Mouse (Mus musculus) midbrain, embryonic 11.5 days (tissue): ENCODE data around the gene Smad9. TPM values are rescaled to one million over a fixed set of nuclear protein-coding genes. Genes with fewer than 3 reads are reported as not detected.
"Not testable (repeated sequence)": the region's sequence is repeated elsewhere in the genome, so short reads cannot be mapped to it uniquely, and the experiment has no call there.

Experiments
- ATAC-seq: fragments of 200-750 bp; cut with Nextera tagmentation; 2 replicates; pipeline ENCODE4 v1.8.0; 2017; ENCODE audit warnings: moderate TSS enrichment, moderate library complexity; ENCODE audit not compliant: low FRiP score
- DNase-seq: peaks from one replicate; pipeline ENCODE4 v3.0.0; 2015; ENCODE audit warnings: low spot score; ENCODE audit errors: missing footprints
- H3K27ac ChIP-seq: fragments of 300-500 bp; sonication (generic); 2 replicates; pipeline ENCODE4 v1.5.1; 2014; ENCODE audit warnings: low read depth, low read length
- H3K27me3 ChIP-seq: fragments of 300-500 bp; sonication (generic); 2 replicates; pipeline ENCODE4 v1.6.1; 2014; ENCODE audit warnings: mild to moderate bottlenecking, low read length, moderate library complexity, mixed read lengths; ENCODE audit not compliant: control insufficient read depth, insufficient read depth
- H3K36me3 ChIP-seq: fragments of 300-500 bp; sonication (generic); 2 replicates; pipeline ENCODE4 v1.6.1; 2014; ENCODE audit warnings: mild to moderate bottlenecking, low read length, moderate library complexity, mixed read lengths; ENCODE audit not compliant: control insufficient read depth, insufficient read depth
- H3K4me1 ChIP-seq: fragments of 300-500 bp; sonication (generic); 2 replicates; pipeline ENCODE4 v1.6.1; 2014; ENCODE audit warnings: low read length; ENCODE audit not compliant: control insufficient read depth, insufficient read depth
- H3K4me2 ChIP-seq: fragments of 300-500 bp; sonication (generic); 2 replicates; pipeline ENCODE4 v1.6.1; 2014; ENCODE audit warnings: mild to moderate bottlenecking, moderate library complexity
- H3K4me3 ChIP-seq: fragments of 300-500 bp; sonication (generic); 2 replicates; pipeline ENCODE4 v1.5.1; 2014; ENCODE audit warnings: low read depth, low read length
- H3K9ac ChIP-seq: fragments of 300-500 bp; sonication (generic); 2 replicates; pipeline ENCODE4 v1.6.1; 2014; ENCODE audit warnings: low read length
- H3K9me3 ChIP-seq: fragments of 300-500 bp; sonication (generic); 2 replicates; pipeline ENCODE4 v1.6.1; 2016; ENCODE audit warnings: low read length; ENCODE audit not compliant: control insufficient read depth
- WGBS: fragments of 180-500 bp; shearing (Covaris S2); extraction: QIAGEN DNeasy Blood & Tissue Kit; methylation state at CpG from one replicate; pipeline ENCODE4 v1.1.7; 2014; 5-methylcytosine and 5-hydroxymethylcytosine counted together
- polyA plus RNA-seq: library from polyadenylated mRNA; unstranded; fragments of >200 nt; fragmentation: Nextera tagmentation; extraction: Ambion mirVana; gene quantifications from 2 replicates; pipeline ENCODE4 v1.2.1, GENCODE M21; 2014

Smad9 gene
- polyA plus RNA-seq, 1 experiment from 2014 or later: 0.27 TPM

- H3K27ac ChIP-seq: no peak overlapping the region
- 60% methylated on average over 5 of the region's 5 CpGs for WGBS
Observed at GRCm38 (mm10) chr3:54745799-54746198, 9.6 kb upstream of the Smad9 start.

GRCm38 (mm10) chr3:54753411-54753810 lies 2.0 kb upstream of the Smad9 start:
- DNase-seq (no peak), ATAC-seq (no peak)
- Histone ChIP-seq H3K27me3 (peaks cover 4% of the 10 kb centered on the region), H3K9me3 (no peaks in the 10 kb centered on the region), H3K36me3 (peaks cover 14% of the 10 kb centered on the region), H3K4me1 (peaks cover 10% of the 10 kb centered on the region; the same call in 1 of the 2 replicates), H3K9ac (no peak overlapping the region), H3K4me3 (no peak overlapping the region), H3K4me2 (no peak overlapping the region), H3K27ac (no peak overlapping the region)
- WGBS: 84% methylated on average over 4 of the region's 4 CpGs

More at GRCm38 (mm10) chr3:54745799-54746198, 9.6 kb upstream of the Smad9 start:
- Histone ChIP-seq H3K4me1 (no peaks in the 10 kb centered on the region), H3K4me3 (no peak overlapping the region), H3K4me2 (no peak overlapping the region), H3K27me3 (no peaks in the 10 kb centered on the region), H3K9me3 (no peaks in the 10 kb centered on the region; the same call in 1 of the 2 replicates), H3K9ac (no peak overlapping the region), H3K36me3 (peaks cover 57% of the 10 kb centered on the region)
- ATAC-seq: no peak
- DNase-seq: no peak

- Histone ChIP-seq H3K4me1 (peaks cover 10% of the 10 kb centered on the region; the same call in 1 of the 2 replicates), H3K27me3 (peaks cover 4% of the 10 kb centered on the region), H3K4me3 (peak overlapping the region; percentile 55), H3K9me3 (no peaks in the 10 kb centered on the region), H3K4me2 (peak overlapping the region; percentile 100), H3K9ac (no peak overlapping the region), H3K36me3 (no peaks in the 10 kb centered on the region; the same call in 1 of the 2 replicates), H3K27ac (no peak overlapping the region)
- WGBS: 1% methylated on average over 11 of the region's 11 CpGs
- DNase-seq (peak; percentile 93), ATAC-seq (peak; percentile 40; the same call in 1 of the 2 replicates)
Observed at GRCm38 (mm10) chr3:54756058-54756457, 676 bp downstream of the Smad9 start.

GRCm38 (mm10) chr3:54757446-54757845 lies 2.1 kb downstream of the Smad9 start:
- 84% methylated on average over 8 of the region's 8 CpGs for WGBS
- peaks cover 10% of the 10 kb centered on the region; the same call in 1 of the 2 replicates for H3K4me1 ChIP-seq

GRCm38 (mm10) chr3:54759211-54759610 lies 3.8 kb downstream of the Smad9 start:
- Histone ChIP-seq H3K36me3 (no peaks in the 10 kb centered on the region), H3K4me2 (no peak overlapping the region), H3K4me1 (peaks cover 10% of the 10 kb centered on the region; the same call in 1 of the 2 replicates), H3K9ac (no peak overlapping the region), H3K27me3 (peaks cover 4% of the 10 kb centered on the region), H3K4me3 (no peak overlapping the region), H3K27ac (no peak overlapping the region), H3K9me3 (no peaks in the 10 kb centered on the region)
- WGBS: 76% methylated on average over 9 of the region's 9 CpGs
- ATAC-seq (no peak), DNase-seq (no peak)

More at GRCm38 (mm10) chr3:54757446-54757845, 2.1 kb downstream of the Smad9 start:
- Histone ChIP-seq H3K9me3 (no peaks in the 10 kb centered on the region), H3K9ac (no peak overlapping the region), H3K27ac (no peak overlapping the region), H3K4me3 (no peak overlapping the region), H3K27me3 (peaks cover 4% of the 10 kb centered on the region), H3K36me3 (no peaks in the 10 kb centered on the region), H3K4me2 (no peak overlapping the region)
- no peak for DNase-seq
- ATAC-seq: no peak

GRCm38 (mm10) chr3:54760321-54761115 lies 5.1 kb downstream of the Smad9 start:
- ATAC-seq (no peak), DNase-seq (no peak)
- Histone ChIP-seq H3K9me3 (no peaks in the 10 kb centered on the region), H3K36me3 (no peaks in the 10 kb centered on the region), H3K27me3 (peaks cover 3% of the 10 kb centered on the region), H3K27ac (no peak overlapping the region), H3K4me1 (peaks cover 6% of the 10 kb centered on the region; the same call in 1 of the 2 replicates), H3K4me3 (no peak overlapping the region), H3K9ac (no peak overlapping the region), H3K4me2 (no peak overlapping the region)
- WGBS: 51% methylated on average over 15 of the region's 15 CpGs

- DNase-seq (no peak), ATAC-seq (no peak)
- whole genome bisulfite sequencing: 88% methylated on average over 1 of the region's 1 CpGs
Observed at GRCm38 (mm10) chr3:54761258-54761657, 5.9 kb downstream of the Smad9 start.

GRCm38 (mm10) chr3:54764418-54764817 lies 9.0 kb downstream of the Smad9 start:
- ATAC-seq: peak; percentile 63
- H3K4me3 ChIP-seq: no peak overlapping the region
- H3K4me2 ChIP-seq: peak overlapping the region; percentile 10; the same call in 1 of the 2 replicates
- no peaks in the 10 kb centered on the region for H3K36me3 ChIP-seq
- H3K27ac ChIP-seq: no peak overlapping the region
- H3K27me3 ChIP-seq: no peaks in the 10 kb centered on the region
- 0 out of 2 replicates have a peak, but pooled peaks cover 2% of the 10 kb centered on the region for H3K4me1 ChIP-seq
- no peak for DNase-seq
- 61% methylated on average over 18 of the region's 18 CpGs for WGBS
- 0 out of 2 replicates have a peak overlapping the region, but pooled peaks have one; percentile 12 for H3K9ac ChIP-seq
- no peaks in the 10 kb centered on the region for H3K9me3 ChIP-seq

More at GRCm38 (mm10) chr3:54761258-54761657, 5.9 kb downstream of the Smad9 start:
- no peak overlapping the region for H3K4me2 ChIP-seq
- H3K27ac ChIP-seq: no peak overlapping the region
- H3K4me1 ChIP-seq: 0 out of 2 replicates have a peak, but pooled peaks cover 1% of the 10 kb centered on the region
- no peaks in the 10 kb centered on the region for H3K9me3 ChIP-seq
- no peak overlapping the region for H3K9ac ChIP-seq
- H3K27me3 ChIP-seq: no peaks in the 10 kb centered on the region; the same call in 1 of the 2 replicates
- no peak overlapping the region for H3K4me3 ChIP-seq
- no peaks in the 10 kb centered on the region for H3K36me3 ChIP-seq

GRCm38 (mm10) chr3:54765521-54765920 lies 10.1 kb downstream of the Smad9 start:
- not testable (repeated sequence) for H3K9me3 ChIP-seq, H3K4me3 ChIP-seq, ATAC-seq, H3K36me3 ChIP-seq, H3K27me3 ChIP-seq, H3K9ac ChIP-seq, H3K4me2 ChIP-seq, DNase-seq, H3K4me1 ChIP-seq, H3K27ac ChIP-seq
- WGBS: 92% methylated on average over 6 of the region's 6 CpGs
